Mouse (Mus musculus) bone marrow macrophage, adult 2 months (primary cell): ENCODE measurements at regions not wholly inside any gene's neighbourhood (a gene's known extent, or its start where the extent isn't known, plus 50 kb on each side); places are given as distances from the start of the nearest gene placed in this dataset.

Experiments used
- CTCF ChIP-seq: IDR thresholded peaks from 2 replicates; pipeline ENCODE4 v1.5.1; 2012; ENCODE audit warnings: low read depth, mild to moderate bottlenecking, low read length, moderate library complexity
- POLR2A ChIP-seq: IDR thresholded peaks from 2 replicates; pipeline ENCODE4 v1.6.1; 2012; ENCODE audit warnings: mild to moderate bottlenecking, low read depth, low read length, borderline replicate concordance

DNA sequence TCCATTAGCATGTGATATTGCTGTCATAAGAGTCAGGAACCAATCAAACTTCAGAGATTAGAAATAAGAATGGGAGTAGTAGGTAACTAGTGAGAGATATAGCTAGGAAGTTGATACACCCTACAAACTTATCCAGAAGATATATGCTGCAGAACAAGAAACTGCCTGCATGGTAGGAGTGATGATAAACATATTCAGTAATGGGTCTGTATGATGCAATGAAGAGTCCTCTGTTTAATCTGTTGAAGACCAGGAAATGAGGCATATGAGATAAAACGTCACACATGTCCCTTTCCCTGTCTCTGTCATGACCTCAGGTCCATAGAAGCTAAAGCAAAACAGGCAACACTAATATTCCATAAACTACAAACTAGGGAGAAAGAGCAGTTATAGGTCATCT, 162.2 kb upstream of the Ppargc1a start:
- no peak for TF ChIP-seq POLR2A
- no peak for TF ChIP-seq CTCF
